Mouse (Mus musculus) hindbrain, embryonic 13.5 days (tissue): Measurements from ENCODE around the gene Dnaic1. TPM values are rescaled to one million over a fixed set of nuclear protein-coding genes. Genes with fewer than 3 reads are reported as not detected.

Experiments
- ATAC-seq: fragments of 200-750 bp; cut with Nextera tagmentation; 2 replicates; pipeline ENCODE4 v1.8.0; 2017; ENCODE audit warnings: moderate TSS enrichment; ENCODE audit not compliant: low FRiP score
- H3K27ac ChIP-seq: fragments of 300-500 bp; sonication (generic); 2 replicates; pipeline ENCODE4 v1.5.1; 2015; ENCODE audit warnings: inconsistent platforms, mild to moderate bottlenecking, moderate library complexity
- H3K27me3 ChIP-seq: fragments of 300-500 bp; sonication (generic); 2 replicates; pipeline ENCODE4 v1.6.1; 2015; ENCODE audit warnings: mild to moderate bottlenecking, inconsistent platforms
- H3K36me3 ChIP-seq: fragments of 300-500 bp; sonication (generic); 2 replicates; pipeline ENCODE4 v1.6.1; 2015; ENCODE audit warnings: mild to moderate bottlenecking, inconsistent platforms
- H3K4me1 ChIP-seq: fragments of 300-500 bp; sonication (generic); replicated peaks from 2 replicates; pipeline ENCODE4 v1.6.1; 2015; ENCODE audit warnings: inconsistent platforms
- H3K4me2 ChIP-seq: fragments of 300-500 bp; sonication (generic); 2 replicates; pipeline ENCODE4 v1.6.1; 2015; ENCODE audit warnings: inconsistent platforms, mild to moderate bottlenecking, moderate library complexity
- H3K4me3 ChIP-seq: fragments of 300-500 bp; sonication (generic); 2 replicates; pipeline ENCODE4 v1.5.1; 2015; ENCODE audit warnings: mild to moderate bottlenecking, inconsistent platforms
- H3K9ac ChIP-seq: fragments of 300-500 bp; sonication (generic); 2 replicates; pipeline ENCODE4 v1.6.1; 2015; ENCODE audit warnings: mild to moderate bottlenecking, inconsistent platforms
- H3K9me3 ChIP-seq: fragments of 300-500 bp; sonication (generic); 2 replicates; pipeline ENCODE4 v1.6.1; 2016; ENCODE audit warnings: inconsistent platforms
- WGBS: fragments of 180-500 bp; shearing (Covaris S2); methylation state at CpG from one replicate; pipeline ENCODE4 v1.1.7; 2015; 5-methylcytosine and 5-hydroxymethylcytosine counted together
- polyA plus RNA-seq: library from polyadenylated mRNA; unstranded; fragments of >200 nt; fragmentation: Nextera tagmentation; extraction: Ambion mirVana; gene quantifications from 2 replicates; pipeline ENCODE4 v1.2.1, GENCODE M21; 2015

The Dnaic1 gene
- polyA plus RNA-seq, 1 experiment from 2014 or later = 3.2 TPM

DNA sequence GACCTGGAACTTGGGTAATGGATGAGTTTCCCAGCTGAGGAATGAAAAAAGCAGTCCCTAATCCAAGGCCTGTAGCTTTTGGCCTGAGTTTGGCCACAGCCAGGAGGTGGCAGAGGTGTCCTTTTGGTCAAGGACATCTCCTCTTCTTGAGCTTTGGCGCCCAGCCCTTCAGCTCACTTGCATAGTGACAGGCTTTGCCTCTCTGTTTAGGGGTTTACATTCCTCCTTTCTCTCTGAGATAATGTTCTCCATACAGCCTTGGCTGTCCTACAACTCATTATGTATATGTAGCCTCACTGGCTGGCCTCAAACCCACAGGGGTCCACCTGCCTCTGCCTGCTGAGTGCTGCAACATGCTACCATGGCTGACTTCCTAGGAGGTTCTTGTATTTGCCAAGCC, 22.5 kb upstream of the Dnaic1 start:
- Histone ChIP-seq H3K9me3 (no peaks in the 10 kb centered on the region), H3K27me3 (no peaks in the 10 kb centered on the region), H3K36me3 (no peaks in the 10 kb centered on the region), H3K27ac (no peak overlapping the region), H3K4me3 (no peak overlapping the region), H3K9ac (no peak overlapping the region), H3K4me1 (peaks cover 45% of the 10 kb centered on the region), H3K4me2 (no peak overlapping the region)
- ATAC-seq = no peak
- WGBS = 76% methylated on average over 1 of the region's 1 CpGs

DNA sequence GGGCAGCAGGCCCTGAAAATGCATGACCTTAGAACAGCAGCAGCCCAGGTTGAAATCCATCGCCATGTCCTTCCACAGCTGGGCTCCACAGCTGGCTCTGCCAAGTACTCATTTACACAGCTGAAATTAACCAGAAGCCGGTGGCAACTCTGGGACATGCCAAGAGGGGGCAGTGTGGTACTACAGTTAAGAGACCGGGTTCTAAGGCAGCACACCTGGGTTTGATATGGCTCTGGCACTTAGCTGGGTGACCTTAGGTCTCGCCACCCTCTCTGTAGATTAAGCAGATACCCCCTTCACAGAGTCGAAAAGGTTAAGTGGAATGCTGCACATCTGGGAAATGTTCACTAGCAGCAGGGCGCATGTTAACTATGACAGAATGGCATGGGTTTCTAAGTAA, 17.0 kb upstream of the Dnaic1 start:
- WGBS = 43% methylated on average over 6 of the region's 6 CpGs
- no peaks in the 10 kb centered on the region for H3K9me3 ChIP-seq
- no peaks in the 10 kb centered on the region for H3K36me3 ChIP-seq
- no peak overlapping the region for H3K4me3 ChIP-seq
- 0 out of 2 replicates have a peak, but pooled peaks have one; percentile 21 for ATAC-seq
- H3K27ac ChIP-seq = no peak overlapping the region
- no peaks in the 10 kb centered on the region for H3K27me3 ChIP-seq
- H3K9ac ChIP-seq = no peak overlapping the region
- no peak overlapping the region for H3K4me2 ChIP-seq
- H3K4me1 ChIP-seq = peaks cover 41% of the 10 kb centered on the region

DNA sequence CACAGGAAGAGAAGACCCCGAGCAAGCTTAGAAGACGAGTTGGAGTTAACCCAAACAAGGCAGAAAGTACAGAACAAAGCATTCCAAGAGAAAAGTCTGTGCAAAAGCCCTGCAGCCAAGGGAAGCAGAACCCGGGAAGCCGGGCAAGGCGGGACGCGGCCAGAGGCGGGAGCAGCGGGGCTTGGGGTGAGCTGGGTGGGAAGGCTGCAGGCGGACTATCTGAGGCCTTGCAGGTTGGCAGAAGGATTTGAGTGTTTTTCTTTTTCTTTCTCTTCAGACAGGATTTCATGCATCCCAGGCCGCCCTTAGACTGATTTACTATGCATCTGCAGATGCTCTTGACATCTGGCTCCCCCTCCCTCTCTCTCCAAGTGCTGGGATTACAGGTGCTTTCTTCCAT, 16.5 kb upstream of the Dnaic1 start:
- Histone ChIP-seq H3K27me3 (no peaks in the 10 kb centered on the region), H3K27ac (peak overlapping the region; percentile 31; the same call in 1 of the 2 replicates), H3K9me3 (no peaks in the 10 kb centered on the region), H3K9ac (no peak overlapping the region), H3K4me3 (no peak overlapping the region), H3K4me2 (no peak overlapping the region), H3K4me1 (peaks cover 45% of the 10 kb centered on the region), H3K36me3 (no peaks in the 10 kb centered on the region)
- no peak for ATAC-seq
- 72% methylated on average over 11 of the region's 11 CpGs for WGBS

DNA sequence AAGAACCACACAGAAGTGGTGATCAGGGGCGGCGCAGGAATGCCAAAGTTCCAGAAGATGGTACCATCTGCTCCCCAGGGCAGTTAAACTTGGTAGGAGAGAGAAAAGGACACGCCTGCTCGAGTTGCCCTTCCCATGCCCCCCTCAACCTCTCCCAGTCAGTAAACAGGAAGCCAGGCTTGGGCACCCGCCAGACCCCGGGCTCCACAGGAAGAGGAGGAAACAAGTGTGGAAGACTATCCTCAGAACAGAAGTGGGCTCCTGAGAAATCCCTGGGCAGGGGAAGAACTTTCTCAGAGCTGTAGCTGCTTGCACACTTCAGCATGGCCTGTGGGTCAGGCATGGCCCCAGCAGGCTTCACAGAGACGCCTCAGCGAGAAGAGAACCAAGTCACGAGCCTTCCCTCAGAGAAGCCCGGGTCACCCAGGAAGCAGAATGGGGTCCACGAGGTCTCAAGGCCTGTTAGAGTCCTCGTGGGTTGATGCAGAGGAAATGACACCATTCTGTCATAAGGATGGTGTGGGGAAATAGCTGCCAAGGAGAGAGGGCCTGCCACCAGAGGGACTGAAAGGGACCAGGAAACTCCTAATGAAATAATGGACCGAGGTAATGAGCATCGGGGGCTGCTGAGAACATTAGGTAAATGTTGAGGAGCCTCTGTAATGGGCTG, 14.4 kb upstream of the Dnaic1 start:
- ATAC-seq = no peak
- H3K27me3 ChIP-seq = no peaks in the 10 kb centered on the region
- H3K4me1 ChIP-seq = peaks cover 41% of the 10 kb centered on the region
- H3K9me3 ChIP-seq = no peaks in the 10 kb centered on the region
- H3K9ac ChIP-seq = no peak overlapping the region
- peak overlapping the region; percentile 58 for H3K27ac ChIP-seq
- H3K36me3 ChIP-seq = no peaks in the 10 kb centered on the region
- WGBS = 70% methylated on average over 14 of the region's 14 CpGs
- H3K4me2 ChIP-seq = no peak overlapping the region
- H3K4me3 ChIP-seq = no peak overlapping the region

DNA sequence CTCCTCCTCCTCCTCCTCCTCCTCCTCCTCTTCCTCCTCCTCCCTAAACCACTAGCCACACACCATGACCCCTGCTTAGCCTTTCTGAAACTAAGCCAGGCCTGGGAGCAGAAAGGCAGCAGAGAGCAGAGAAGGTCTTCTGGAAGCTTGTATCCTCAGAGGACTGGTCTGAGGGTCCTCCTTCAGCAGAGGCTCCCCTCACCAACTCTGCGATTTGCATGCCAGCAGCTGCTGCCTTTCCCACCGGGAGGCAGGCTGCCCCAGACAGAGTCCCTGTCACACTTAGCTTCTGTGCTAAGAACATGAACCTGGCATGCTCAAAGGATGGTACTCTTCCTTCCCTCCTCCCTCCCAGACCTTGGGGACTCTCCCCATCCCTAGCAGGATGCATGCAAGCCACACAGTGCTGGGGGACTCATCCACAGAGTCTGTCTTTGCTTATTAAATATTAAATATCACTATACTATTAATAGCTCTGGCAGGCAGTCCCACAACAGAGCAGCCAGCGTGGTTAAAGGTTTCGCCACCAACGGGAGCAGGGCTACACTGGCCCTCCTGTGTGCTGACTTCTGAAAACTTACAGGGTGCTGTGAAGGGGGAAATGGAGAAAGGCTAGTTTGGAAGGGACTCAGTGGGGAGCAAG, 13.1 kb upstream of the Dnaic1 start:
- H3K9me3 ChIP-seq = no peaks in the 10 kb centered on the region
- H3K4me1 ChIP-seq = peaks cover 41% of the 10 kb centered on the region
- no peak overlapping the region for H3K4me3 ChIP-seq
- no peaks in the 10 kb centered on the region for H3K36me3 ChIP-seq
- H3K9ac ChIP-seq = peak overlapping the region; percentile 36; the same call in 1 of the 2 replicates
- H3K27ac ChIP-seq = peak overlapping the region; percentile 64
- H3K4me2 ChIP-seq = no peak overlapping the region
- 32% methylated on average over 5 of the region's 5 CpGs for WGBS
- ATAC-seq = 0 out of 2 replicates have a peak, but pooled peaks have one; percentile 26
- no peaks in the 10 kb centered on the region for H3K27me3 ChIP-seq

DNA sequence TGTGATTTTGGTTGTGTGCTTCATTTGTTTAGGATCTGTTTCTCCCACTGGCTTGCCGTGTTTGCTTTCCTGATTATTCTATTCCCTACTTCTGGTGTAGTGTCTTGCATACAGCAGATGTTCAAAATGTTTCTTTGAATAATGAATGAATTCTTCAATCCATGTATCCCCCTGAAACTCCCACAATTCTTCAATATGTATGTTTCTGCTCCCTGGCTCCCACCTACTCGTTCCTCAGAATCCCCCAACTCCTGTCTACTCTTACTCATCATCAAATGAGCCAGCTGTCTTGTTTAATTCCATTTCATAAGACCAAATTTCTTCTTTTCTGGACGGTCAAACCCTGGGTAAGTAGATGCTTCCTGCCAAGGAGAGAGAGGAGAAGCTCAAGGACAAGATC, 12.5 kb upstream of the Dnaic1 start:
- H3K4me2 ChIP-seq = no peak overlapping the region
- no peak for ATAC-seq
- no peaks in the 10 kb centered on the region for H3K27me3 ChIP-seq
- WGBS = 74% methylated on average over 3 of the region's 3 CpGs
- H3K4me1 ChIP-seq = peaks cover 41% of the 10 kb centered on the region
- H3K9me3 ChIP-seq = no peaks in the 10 kb centered on the region
- H3K4me3 ChIP-seq = no peak overlapping the region
- no peaks in the 10 kb centered on the region for H3K36me3 ChIP-seq
- H3K9ac ChIP-seq = no peak overlapping the region
- peak overlapping the region; percentile 64 for H3K27ac ChIP-seq

DNA sequence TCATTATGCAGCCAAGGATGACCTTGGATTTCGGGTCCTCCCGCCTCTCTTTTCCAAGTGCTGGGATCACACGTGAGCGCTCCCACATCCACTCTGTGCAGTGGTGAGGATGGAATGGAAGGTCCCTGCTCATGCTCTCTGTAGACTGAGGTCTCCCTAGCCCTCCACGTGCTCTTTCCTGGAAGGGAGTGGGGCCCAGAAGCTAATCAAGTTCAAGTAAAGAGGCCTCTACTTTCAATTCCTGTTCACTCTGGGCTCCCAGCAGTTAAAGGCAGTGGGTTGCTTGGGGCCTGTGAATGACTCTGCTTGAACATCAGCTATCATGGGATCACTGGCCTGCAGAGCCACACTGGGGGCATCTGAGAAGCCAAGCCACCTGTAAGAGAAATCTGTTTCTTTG, 6.3 kb upstream of the Dnaic1 start:
- H3K9ac ChIP-seq = no peak overlapping the region
- no peaks in the 10 kb centered on the region for H3K27me3 ChIP-seq
- H3K9me3 ChIP-seq = no peaks in the 10 kb centered on the region
- 86% methylated on average over 5 of the region's 5 CpGs for WGBS
- ATAC-seq = no peak
- H3K36me3 ChIP-seq = peaks cover 10% of the 10 kb centered on the region; the same call in 1 of the 2 replicates
- no peak overlapping the region for H3K27ac ChIP-seq
- no peak overlapping the region for H3K4me3 ChIP-seq
- H3K4me1 ChIP-seq = peaks cover 34% of the 10 kb centered on the region
- H3K4me2 ChIP-seq = no peak overlapping the region

DNA sequence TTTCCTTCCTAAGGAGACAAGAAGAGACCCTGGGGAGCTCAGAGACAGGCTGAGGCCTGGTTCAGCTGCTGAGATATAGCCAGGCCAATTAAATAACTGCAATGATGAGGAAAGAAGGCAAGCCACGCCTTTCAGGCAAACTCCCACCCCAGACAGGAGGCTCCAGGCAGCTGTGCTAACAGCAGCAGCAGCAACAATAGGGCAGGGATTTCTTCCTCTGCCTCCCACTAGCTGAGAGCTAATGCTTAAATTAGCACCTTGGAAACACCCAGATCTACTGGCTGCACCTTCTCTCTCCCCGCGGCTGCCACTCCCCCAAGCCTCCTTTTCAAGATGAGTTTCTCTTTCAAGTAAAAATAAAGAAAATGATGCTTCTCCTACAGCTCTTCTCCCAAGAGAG, 3.5 kb upstream of the Dnaic1 start:
- Histone ChIP-seq H3K27me3 (no peaks in the 10 kb centered on the region), H3K4me2 (peak overlapping the region; percentile 85), H3K9ac (peak overlapping the region; percentile 56), H3K27ac (peak overlapping the region; percentile 60), H3K4me1 (peaks cover 44% of the 10 kb centered on the region), H3K36me3 (peaks cover 10% of the 10 kb centered on the region; the same call in 1 of the 2 replicates), H3K9me3 (no peaks in the 10 kb centered on the region), H3K4me3 (no peak overlapping the region)
- ATAC-seq = no peak
- 7% methylated on average over 3 of the region's 3 CpGs for WGBS

DNA sequence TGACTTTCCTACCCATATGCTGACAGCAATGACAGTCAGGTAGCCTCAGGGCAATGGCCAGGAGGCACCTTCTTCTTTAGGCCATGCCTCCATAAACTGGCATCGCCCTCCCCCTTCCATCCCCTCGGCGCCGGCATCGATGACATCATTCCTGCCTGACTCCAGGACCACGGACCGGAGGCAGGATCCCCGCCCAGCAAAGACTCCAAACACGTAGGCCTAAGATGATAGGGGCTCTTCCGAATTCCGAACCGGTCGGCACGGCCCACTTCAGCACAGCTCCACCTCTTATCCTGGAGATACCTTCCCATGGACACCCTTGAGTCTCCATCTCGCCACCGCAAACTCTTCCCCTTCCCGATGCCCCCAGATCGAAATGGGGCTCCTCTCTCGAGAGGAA, 1.3 kb upstream of the Dnaic1 start:
- H3K4me2 ChIP-seq = peak overlapping the region; percentile 85
- H3K36me3 ChIP-seq = peaks cover 8% of the 10 kb centered on the region; the same call in 1 of the 2 replicates
- ATAC-seq = peak; percentile 18; the same call in 1 of the 2 replicates
- H3K27ac ChIP-seq = peak overlapping the region; percentile 97
- no peaks in the 10 kb centered on the region for H3K27me3 ChIP-seq
- no peaks in the 10 kb centered on the region for H3K9me3 ChIP-seq
- H3K9ac ChIP-seq = peak overlapping the region; percentile 93
- H3K4me1 ChIP-seq = peaks cover 50% of the 10 kb centered on the region
- WGBS = 2% methylated on average over 19 of the region's 19 CpGs
- peak overlapping the region; percentile 80 for H3K4me3 ChIP-seq

DNA sequence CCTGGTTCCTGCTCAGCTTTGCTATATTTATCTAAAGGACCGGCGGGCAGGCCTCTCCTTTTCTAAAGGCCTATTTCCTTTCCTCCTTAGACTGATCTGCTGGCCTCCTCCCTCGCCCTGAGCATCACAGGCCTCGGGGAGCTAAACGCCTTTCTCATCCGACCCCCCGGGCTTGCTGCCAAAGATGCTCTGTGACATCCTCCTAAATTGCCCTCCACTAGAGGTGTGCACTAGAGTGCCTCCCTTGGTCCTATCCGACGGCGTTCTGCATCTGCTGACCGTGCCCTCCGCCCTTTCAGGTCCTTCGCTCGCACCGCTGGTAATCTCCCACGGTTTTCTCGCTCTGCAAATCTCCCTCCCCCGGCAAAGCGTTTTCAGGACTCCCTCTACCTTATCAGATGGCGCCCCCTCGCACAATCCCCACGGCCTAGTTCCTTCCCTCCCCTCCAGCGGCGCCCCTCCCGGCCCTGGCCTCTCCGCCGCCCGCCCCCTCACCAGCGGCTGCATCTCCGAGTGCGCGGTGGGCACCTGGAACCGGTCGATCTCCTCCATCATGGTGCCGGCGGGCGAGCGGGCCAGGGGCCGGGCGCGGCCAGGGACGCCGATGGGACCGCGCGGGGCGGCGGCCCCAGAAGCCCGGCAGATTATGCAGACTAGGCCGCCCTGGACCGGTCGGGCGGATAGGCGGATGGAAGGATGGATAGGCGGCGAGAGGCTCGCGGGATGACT, 729 bp upstream of the Dnaic1 start:
- peak; percentile 25 for ATAC-seq
- Histone ChIP-seq H3K9me3 (no peaks in the 10 kb centered on the region), H3K27ac (peak overlapping the region; percentile 97), H3K4me3 (peak overlapping the region; percentile 80), H3K27me3 (no peaks in the 10 kb centered on the region), H3K36me3 (peaks cover 2% of the 10 kb centered on the region; the same call in 1 of the 2 replicates), H3K4me1 (peaks cover 53% of the 10 kb centered on the region), H3K4me2 (peak overlapping the region; percentile 85), H3K9ac (peak overlapping the region; percentile 93)
- 1% methylated on average over 57 of the region's 58 CpGs for WGBS

DNA sequence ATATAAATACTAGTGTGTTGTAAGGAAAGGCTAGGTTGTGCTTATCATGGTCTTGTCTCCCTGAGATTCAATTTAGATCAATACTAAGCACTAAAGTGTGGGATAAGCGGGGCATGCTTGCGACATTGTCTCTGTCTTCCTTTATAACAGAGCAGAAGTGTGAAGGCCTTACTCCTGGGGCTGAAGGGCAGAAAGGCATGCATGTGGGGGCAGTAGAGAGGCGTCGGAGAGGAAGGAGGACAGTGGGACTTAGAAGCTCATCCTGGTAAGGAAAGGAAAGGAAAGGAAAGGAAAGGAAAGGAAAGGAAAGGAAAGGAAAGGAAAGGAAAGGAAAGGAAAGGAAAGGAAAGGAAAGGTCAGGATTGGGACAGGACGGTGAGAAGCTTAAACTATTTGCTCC, 1.9 kb downstream of the Dnaic1 start:
- H3K4me3 ChIP-seq = no peak overlapping the region
- 33% methylated on average over 5 of the region's 5 CpGs for WGBS

DNA sequence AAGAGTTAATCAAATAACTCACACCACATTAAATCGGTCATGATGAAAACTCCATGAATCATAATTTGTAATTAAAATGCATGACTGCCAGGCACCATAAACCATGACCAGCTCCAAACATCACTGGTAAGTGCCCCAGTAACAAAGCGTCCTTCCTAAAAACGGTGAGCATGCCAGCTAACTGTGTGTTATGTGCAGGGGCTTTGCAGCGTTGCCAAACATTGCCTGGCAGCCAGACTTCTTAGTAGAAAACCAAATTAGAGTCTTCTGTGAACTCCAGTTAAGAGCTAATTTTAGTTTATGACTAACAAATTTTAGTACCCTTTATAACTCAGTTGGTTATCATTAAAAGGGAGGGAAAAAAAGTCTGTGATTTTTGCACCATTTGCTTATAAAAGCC, 3.9 kb downstream of the Dnaic1 start:
- Histone ChIP-seq H3K4me2 (no peak overlapping the region), H3K4me1 (peaks cover 42% of the 10 kb centered on the region), H3K36me3 (no peaks in the 10 kb centered on the region), H3K27me3 (no peaks in the 10 kb centered on the region), H3K9me3 (no peaks in the 10 kb centered on the region), H3K4me3 (no peak overlapping the region), H3K9ac (no peak overlapping the region), H3K27ac (no peak overlapping the region)
- no peak for ATAC-seq
- 57% methylated on average over 4 of the region's 4 CpGs for WGBS

More for the DNA sequence above, 1.9 kb downstream of the Dnaic1 start:
- no peak for ATAC-seq
- Histone ChIP-seq H3K9me3 (no peaks in the 10 kb centered on the region), H3K4me1 (peaks cover 46% of the 10 kb centered on the region), H3K9ac (no peak overlapping the region), H3K4me2 (no peak overlapping the region), H3K36me3 (no peaks in the 10 kb centered on the region), H3K27ac (no peak overlapping the region), H3K27me3 (no peaks in the 10 kb centered on the region)
